Mouse (Mus musculus) spleen, postnatal 14 days (tissue): ENCODE results near the gene Rassf3.

Experiments
- DNase-seq, 2 experiments: peaks; one replicate each; pipeline ENCODE4 v3.0.0; 2021 to 2022; ENCODE audit warnings: low spot score in 2 of 2

Gene Rassf3

DNA sequence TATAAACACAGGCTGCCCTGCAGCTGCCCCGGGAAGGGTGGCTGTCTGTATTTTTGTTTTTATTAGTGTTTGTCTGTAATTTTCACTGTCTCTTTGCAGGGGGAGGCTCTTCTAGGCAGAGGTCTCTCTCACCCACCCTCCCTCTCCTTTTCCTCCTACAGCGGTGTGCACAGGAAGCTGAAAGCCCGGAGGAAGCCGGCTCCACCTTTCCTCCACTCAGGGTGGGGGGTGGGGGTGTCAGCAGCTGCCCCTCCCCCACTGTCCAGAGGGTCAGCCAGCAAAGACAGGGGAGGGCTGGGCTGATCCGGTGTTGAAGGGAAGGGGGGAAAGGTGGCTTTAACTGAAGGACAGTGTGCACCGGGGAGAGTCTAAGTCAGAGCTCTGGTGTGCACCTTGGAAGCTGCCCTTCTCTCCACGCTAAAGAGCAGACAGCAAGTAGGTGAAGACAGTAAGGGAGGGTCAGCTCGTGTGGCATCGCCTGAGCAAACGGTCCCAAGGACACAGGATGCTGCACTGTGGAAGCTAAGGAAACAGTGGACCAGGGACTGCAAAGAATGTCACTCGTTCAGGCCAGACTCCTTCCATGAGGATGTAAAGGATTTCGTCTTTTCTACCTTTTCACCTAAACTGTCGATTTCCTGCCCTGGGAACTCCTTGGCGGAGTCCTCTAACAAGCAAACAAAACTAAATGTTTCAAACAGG is 46.0 kb downstream of the Rassf3 start:
- DNase-seq: no peak

DNA sequence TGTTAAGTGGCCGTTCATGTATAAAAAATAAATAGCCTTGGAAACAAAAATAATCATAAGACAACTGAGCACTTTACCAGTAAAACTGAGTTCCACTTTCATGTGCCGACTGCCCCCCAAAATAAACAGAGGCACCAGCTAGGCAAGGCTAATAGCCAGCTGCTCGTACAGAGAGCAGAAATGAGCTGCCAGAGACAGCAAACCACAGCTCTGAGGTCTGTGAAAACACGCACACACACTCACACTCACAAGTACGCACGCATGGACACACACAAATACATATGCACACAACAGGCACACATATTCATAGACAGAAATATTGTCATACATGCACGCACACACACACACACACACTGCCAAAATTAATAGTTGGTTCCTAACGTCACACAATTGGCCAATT is 46.6 kb downstream of the Rassf3 start:
- no peak for DNase-seq

DNA sequence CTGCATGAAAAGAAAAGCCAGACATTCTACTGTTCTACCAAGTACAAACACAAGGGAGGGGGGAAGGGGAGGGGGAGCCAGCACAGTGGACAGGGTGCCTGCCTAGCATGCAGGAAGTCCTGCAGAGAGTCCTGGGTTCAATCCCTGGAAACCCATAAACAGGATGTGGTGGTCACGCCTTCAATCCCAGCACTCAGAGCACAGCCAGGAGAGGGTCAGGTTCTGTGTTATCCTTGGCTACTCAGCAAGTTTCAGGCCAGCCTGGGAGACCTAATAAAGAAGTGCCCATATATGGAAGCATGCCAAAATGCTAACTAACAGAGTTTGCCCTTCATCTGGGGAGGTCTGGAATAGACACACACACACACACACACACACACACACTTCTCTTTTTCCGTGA is 47.1 kb downstream of the Rassf3 start:
- no peak for DNase-seq

DNA sequence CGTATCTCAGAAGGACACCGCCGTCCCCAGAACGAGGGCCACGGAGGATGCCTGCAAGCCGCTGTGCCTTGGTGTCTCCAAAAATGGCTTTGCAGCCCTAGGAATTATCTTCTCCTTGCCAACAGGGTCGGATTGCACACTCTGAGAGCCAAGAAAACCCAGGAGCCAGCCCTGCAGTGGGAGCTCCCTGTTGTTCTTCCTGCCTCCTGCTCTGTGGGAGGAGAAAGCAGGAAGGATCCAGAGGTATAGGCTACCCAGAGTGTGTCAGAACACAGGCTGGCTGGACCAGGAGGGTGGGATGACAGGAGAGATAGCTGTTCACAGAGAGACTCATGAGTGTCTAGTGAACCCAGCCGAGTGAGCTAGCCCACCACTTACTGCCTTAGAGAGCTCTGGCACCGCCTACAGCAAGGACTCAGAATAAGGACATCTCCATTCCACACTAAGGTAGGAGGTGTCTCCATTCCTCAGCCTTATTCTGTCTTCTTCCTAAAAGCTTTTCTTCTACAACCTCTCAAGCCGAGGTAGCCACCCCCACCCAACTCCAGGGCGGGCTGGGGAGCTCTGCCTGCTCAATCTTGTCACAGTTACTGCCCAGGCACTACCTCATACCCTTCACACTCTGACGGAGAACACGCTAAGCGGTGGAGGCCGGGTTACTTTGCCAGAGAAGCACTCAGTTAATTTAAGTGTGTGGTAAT is 48.0 kb downstream of the Rassf3 start:
- no peak for DNase-seq

DNA sequence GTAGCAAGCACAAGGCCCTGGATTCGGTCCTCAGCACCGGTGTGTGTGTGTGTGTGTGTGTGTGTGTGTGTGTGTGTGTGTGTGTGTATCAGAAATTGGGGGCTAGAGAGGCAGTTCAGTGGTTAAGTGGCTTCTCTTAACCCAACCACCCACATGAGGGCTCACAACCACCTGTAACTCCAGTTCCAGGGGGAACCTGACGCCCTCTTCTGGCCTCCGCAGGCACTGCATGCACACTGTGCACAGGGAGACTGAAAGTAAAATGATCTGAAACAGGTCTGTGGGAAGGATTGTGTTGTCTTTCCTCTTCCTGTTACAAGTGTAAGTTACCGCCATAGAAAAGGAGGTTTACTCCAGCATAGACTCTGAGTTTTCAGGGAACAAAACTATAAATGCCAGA is 49.0 kb downstream of the Rassf3 start:
- peak in 1 of 2 experiments; percentile 57 for DNase-seq

DNA sequence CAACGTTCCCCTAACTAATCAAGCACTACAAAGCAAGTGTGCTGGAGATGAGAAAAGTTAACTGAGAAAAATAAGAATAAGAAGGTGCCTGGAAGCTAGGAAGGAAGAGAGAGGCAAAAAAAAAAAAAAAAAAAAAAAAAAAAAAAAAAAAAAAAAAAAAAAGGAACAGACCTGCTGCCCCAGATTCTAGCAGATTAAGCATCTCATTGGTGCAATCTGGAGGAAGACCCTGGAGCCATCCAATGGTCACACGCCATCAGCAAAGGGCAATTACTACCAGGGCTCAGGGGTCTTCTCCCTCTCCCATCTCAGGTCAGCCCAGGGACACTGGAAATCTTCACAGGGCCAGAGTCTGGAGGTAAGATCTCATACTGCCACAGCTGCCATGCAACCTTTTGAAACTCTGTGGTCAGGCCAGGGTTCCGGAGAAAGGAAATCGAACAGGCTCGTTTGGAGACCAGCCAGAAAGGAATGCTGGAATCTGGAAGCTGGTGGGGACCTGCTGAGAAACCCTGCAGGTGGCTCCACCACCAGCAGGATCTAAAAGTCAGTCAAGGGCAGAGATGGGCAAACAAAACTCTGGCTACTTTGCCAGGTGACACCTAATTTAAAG is 49.6 kb downstream of the Rassf3 start:
- DNase-seq: no peak

DNA sequence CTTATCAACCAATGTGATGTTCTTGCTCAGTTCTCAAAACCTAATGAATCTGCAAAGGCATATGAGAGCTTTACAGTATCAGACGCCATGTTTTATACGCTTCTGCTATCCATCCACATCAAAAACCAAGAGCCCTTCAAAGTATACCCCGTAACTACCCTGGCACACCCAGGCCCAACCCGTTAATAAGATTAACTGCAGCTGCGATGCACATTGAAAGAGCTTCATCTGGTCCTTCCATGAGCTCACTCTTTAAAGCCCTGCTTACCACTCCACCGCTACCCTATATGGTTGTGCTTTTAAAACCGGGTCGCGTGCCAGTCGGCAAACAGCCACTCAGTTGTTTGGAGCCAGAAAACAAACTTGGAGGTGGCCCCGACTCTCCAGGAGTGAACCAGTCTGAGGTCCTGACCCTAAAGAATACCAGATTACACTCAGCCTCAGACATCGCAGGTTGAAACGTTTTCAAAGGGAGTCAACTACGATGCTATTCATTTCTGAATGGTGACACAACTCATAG is 50.6 kb downstream of the Rassf3 start:
- no peak for DNase-seq

DNA sequence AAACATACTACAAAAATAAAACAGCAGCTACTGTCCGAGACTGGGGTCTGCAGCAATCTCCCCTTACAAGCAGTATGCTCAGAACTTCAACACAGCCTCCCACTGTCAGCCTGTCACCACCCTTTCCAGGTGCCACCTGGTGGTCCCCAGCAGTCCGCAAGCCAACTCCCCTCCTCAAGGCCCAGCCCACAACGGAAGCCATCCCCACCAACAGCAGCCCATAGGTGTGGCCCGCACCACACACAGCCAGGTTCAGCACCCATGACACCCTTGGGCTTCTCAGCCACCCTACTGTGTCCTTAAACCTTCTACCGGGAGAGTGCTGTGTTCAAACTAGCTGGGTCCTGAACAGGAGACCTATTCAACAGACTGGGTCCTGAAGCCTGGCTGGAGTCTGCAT is 51.1 kb downstream of the Rassf3 start:
- DNase-seq: no peak

DNA sequence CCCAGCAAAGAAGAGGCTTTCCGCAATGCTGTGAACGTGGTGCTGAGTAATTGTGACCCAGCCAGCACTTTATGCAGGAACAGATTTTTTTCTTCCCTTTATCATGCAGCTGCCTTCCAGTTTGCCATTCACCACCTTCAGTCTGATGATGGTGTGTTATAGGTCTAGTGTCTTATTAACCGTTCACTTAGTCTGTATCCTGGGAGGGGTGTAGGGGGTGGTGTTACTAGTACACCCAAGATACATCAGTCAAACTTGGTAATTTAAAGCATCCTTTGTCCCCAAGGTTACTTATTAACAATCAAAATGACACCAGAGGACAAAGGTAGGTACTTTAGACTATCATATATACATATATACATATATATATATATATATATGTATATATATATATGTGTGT is 51.7 kb downstream of the Rassf3 start:
- no peak for DNase-seq

DNA sequence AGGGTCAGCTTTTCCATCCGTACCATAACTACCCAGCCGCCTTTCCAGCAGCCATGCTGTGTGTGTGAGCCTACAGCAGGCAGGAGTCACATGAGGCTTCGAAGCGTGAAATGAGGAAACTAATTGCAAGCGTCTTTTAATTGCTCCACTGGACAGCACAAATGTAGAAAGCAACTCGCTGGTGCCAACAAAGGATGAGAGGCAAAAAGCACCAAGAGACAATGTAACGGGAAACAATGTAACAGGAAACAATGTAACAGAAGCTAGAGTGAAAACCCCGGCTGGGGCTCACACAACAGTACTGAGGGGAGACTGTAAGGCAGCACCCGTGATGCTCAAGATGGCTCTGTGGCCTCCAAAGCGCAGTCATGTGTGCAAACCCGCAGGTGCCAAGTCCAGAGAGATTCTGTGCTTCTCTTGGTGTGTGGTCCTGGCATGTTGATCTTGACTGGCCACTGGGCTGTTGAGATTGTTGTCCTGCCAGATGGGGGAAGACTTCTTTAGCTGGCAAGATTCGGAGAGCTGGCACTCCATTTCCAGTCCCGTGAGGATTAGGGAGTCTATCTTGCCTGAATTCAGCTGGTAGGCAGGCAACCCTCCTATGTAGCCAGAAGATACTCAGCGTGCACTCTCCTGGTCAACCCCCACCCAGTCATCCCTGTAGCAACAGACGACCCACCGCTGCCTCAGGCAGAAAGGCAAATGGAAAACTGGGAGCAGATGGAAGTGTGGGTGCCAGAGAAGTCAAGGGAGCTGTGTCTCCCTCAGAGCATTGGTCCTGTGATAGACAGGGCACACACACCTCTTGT is 52.4 kb downstream of the Rassf3 start:
- no peak for DNase-seq

DNA sequence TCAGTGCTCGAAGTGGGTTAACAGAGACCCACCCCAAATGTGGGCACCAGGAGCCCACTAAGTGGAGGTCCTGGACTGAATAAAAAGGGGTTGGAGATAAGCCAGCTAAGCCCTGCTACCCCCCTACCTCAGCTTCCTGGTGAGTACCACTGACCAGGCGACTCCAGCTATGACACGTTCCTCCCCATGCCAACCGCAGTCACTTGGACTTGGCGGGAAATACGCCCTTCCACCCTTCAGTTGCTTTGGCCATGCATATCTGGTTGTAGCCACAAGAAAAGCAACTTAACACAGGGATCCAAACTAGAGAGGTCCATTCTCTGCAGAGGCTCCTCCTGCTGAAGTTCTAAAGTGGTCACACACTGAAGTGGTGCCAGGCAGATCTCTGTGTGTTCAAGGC is 53.9 kb downstream of the Rassf3 start:
- DNase-seq: no peak

DNA sequence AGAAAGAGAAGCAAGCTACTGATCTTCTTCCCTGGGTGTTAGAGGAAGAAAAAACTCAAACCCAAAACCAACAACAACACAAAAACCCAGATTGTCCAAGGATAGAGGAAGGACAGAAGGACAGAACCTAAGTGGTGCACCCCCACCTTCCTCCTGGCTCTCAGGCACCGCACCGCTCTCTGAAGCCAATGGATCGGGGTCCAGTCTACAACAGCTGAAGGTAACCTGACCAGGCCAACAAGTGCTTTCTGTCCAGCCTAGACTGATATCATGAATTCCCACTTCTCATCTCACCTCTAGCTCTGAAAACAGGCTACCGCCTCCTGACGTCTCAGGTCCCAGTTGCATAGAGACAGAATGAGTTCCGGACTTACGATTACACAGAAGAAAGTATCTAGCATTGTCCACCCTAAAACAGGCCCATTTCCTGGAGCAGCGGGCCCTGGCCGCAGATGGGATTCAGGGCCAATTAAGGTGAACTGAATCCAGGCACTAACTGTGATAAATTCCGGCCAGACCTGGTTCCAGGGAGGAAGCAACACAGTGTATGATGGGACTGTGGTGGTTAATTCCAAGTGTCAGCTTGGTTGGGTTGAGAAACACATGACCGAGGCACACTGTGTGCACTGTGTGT is 54.4 kb downstream of the Rassf3 start:
- no peak for DNase-seq

DNA sequence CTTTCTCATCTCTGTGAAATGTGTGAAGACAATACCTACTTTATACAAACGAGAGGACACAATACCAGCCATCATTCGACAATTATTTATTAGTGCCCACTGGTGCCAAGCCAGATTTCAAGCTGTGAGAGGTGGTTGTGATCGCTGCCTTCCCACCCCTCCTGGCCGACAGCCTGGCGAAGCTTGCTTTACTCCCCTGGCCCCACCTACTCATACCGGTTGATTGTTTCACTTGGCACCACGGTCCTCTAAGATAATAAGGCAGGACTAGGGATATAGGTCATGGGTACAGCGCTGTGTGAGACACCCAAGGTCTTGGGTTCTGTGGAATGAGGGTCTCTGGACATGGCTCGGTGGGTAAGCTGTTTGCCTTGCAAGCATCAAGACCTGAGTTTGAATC is 55.1 kb downstream of the Rassf3 start:
- no peak for DNase-seq

DNA sequence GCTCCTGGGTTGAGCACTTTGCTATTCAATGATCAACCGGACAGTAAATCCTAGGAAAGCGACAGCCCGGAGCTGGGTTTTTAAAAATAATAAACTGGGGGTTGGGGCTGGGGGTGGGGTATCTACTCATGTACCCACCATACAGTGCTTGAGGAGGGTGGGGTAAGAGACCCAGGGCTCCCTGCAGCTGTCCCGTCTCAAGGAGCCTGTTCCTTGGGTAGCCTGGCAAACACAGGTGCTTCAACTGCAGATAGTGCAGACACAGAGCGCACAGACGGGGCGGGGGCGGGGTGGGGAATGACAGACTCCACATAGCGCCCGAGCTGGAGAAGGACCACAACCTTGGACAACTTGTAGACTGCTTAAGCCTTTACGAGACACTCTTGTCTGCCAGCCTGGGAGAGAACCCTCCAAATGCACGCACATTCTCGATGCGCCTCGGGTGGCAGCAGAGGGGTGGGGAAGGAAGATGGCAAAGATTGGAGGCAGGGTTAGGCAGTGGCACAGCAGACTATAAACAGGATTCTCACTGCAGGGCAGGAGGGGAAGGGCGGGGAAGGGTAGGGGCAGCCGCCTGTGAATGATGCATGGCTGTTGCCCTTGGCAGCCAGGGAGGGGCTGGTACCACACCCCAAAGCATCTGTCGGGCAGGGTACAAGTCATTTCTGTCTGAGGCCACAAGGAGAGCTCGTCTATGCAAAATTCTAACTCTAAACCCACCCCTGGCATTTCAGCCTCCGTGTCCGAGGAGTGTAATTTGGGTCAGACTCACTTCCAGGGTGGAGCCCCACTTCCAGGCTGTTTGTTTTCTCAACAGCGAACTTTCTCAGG is 56.3 kb downstream of the Rassf3 start:
- DNase-seq: no peak

DNA sequence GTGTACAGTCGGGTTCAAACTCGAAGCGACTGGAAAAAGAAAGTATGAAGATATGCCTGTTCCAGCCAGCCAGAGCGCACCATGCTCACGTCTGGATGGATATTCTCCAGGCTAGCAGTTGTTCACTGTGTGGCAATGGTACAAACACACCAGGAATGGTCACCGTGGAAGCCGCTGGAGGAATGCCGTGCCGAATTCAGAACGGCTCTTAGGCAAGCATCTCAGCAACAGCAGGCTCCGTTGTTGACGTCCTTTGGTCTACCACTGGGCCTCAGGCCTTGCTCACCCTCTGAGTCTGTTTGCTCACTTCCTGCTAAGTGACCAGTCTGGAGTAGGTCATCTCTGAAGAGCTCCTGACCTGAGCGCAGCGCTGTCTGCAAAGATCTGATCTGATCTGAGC is 57.3 kb downstream of the Rassf3 start:
- no peak for DNase-seq

DNA sequence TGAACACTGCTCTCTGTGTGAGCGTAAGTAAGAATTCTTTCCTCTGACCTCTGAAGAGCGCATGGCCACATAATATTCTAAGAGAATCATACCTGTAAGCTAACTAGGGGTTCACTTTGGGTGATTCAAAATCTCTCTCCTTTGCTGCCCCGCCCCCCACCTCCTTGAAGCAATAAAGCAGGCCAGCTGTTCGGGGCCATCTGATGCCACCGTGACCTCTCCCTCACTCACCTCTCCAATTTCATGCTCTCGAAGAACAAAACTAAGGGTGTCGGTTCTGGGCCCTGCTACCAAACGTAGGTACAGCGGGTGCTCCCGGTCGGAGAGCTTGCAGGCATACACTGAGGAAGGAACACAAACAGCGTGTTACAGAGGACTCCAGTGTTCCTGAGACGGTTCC is 62.0 kb downstream of the Rassf3 start:
- no peak for DNase-seq

DNA sequence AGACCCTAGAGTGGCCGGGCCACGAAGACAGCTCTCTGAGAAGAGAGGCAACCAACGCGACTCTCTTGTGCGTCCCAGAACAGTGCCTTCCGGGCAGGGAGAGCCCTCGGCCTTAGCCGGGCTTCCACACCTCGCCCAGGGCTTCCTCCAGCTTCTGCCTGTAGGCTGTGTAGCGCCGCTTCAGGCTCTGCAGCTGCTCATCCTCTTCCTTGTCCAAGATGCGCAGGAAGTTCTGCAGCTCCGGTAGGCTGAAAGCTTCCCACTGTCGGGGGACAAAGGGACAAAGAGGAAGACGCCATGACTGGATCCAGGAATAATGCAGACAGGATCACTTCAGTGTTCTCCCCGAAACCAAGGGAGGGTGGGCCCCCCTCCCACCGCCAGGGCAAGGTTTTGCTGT is 63.3 kb downstream of the Rassf3 start:
- no peak for DNase-seq

DNA sequence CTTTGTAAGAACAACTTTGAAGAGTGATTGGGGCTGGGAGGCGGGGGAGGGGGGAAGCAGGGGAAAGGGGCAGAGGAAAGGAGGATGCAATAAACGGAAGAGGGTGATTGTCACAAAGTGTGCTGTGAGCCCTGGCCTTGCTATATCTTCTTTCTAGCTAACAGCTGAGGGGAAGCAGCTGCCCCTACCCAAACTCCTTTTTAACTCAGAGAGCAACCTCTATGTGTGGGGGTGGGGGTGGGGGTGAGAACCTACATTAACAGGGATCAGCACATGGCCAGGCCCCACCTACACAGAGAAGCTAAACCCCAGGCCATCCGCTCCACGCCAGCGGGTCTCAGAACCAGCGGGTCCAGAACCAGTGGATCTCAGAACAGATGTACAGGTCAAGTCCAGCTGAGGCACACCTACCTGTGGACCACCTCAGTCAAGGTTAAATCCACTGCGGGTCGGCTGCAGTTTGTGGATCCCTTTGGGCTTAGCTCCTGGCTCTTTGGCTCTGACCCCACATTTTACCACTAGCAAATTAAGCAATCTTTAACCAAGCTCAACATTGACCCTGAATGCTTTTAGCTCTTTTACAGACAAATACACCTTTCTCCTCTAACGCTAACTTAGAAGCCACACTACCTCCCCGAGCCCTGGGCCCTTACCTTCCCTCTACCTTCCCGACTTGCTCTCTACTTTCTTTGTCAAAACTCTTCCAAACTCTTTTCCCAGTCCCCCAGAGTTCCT is 64.3 kb downstream of the Rassf3 start:
- DNase-seq: no peak

DNA sequence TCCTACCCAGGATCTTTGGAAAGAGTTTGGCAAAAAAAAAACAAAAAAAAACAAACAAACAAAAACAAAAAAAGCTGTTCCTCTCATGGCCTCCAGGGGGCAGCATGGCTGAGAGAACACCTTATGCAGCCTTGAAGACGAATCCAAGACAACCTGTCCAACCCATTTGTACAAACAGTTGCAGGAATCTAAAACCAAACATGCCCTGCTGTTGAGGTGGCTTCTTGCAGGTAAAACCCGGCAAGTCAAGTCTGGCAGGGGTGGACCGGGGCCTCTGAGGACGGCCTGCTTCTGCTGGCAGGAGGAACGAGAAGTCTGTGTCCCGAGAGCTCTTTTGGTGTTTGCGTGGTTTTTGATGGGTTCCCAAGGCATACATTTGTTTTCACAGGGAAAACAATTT is 66.4 kb downstream of the Rassf3 start:
- DNase-seq: no peak

DNA sequence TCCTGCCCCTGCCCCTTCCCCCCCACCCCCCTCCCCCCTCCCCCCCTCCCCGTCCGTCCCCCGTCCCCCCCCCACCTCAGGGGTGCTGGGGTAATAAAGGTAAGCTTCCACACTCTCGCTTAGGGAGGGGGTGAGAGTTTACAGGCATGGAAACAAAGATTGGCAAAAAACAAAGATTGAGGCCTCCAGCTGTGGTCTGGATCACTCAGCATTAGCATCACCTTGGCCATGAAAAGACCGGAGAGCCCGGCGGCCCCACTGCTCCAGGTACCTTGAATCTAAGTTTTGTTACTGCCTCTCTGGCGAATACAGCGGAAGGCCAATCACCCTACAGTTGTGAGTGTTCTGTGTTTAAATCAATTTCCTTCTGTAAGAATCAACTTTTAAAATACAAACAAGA is 72.2 kb downstream of the Rassf3 start:
- no peak for DNase-seq
